Mouse (Mus musculus): ENCODE measurements around the gene Gcc1.

DNA sequence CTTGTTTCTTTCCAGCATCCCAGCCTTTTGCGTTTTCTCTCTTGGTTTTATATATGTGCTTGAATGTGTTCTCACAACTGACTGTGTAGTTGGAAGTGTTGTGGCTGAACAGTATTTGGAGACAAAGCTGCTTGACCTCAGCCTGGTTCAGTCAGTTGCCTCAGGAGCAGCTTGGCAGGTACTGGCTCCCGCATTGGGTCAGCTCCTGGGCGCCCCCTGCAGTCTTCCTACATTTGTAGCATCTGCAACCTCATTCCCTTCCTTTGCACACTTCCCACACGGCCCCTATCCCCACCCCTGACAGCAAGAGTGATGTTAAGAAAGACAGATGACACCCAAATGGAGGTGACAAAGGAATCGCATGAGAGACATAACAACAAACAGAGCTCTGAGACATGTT lies 32.3 kb upstream of the Gcc1 start:
- TF ChIP-seq CTCF (IDR thresholded peaks at IDR 0.05; ENCODE audit: borderline replicate concordance, extremely low read depth, insufficient read depth, insufficient read length) (peak; percentile 54; the same call in 1 of the 2 replicates), POLR2A (IDR thresholded peaks at IDR 0.05; ENCODE audit: borderline replicate concordance, extremely low read depth, insufficient read depth, insufficient read length, poor library complexity, severe bottlenecking) (no peak)

All from brain, embryonic 14.5 days (tissue).